Mouse (Mus musculus) c-Kit-positive CD71-positive TER-119-negative erythroid progenitor cells, embryonic 14.5 days (primary cell): ENCODE measurements around the gene Pgk1.
"Not testable (repeated sequence)": the region's sequence is repeated elsewhere in the genome, so short reads cannot be mapped to it uniquely, and the experiment has no call there.

Experiments used
- DNase-seq: peaks from one replicate; pipeline ENCODE4 v3.0.0-alpha.2; 2013; ENCODE audit warnings: low read depth

Pgk1 gene

GRCm38 (mm10) chrX:106186713-106187649 lies at the start of gene Pgk1:
TSS of gene Pgk1 (plus strand) at chrX:106187100.
- peak; percentile 81 for DNase-seq

GRCm38 (mm10) chrX:106139309-106140070 lies 47.4 kb upstream of the Pgk1 start:
- no peak for DNase-seq

- DNase-seq, result no peak
Measured at GRCm38 (mm10) chrX:106142936-106143335, 44.0 kb upstream of the Pgk1 start, which contains the start of gene Tlr13. TSS of gene Tlr13 (plus strand) at chrX:106143204.

DNA sequence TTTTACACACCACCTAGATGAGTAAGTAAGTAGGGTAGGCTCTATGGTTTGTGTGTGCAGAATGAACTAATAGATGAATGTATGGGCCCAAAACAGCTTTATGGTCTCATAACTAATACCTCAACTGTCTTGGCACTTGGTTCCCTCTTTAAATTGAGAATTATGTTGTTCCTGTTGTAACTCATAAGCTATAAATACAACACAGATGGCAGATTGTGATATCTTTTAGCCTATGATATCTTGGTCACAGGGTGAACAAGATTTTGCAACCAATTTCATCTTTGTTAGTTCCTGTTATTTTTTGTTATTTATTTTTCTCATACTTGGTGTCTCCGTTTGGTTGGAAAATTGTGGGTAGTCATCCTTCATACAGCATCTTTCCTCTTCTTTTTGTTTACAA lies 38.7 kb upstream of the Pgk1 start:
- DNase-seq, result no peak

- DNase-seq, result no peak
Measured at GRCm38 (mm10) chrX:106149460-106149859, 37.4 kb upstream of the Pgk1 start.

DNA sequence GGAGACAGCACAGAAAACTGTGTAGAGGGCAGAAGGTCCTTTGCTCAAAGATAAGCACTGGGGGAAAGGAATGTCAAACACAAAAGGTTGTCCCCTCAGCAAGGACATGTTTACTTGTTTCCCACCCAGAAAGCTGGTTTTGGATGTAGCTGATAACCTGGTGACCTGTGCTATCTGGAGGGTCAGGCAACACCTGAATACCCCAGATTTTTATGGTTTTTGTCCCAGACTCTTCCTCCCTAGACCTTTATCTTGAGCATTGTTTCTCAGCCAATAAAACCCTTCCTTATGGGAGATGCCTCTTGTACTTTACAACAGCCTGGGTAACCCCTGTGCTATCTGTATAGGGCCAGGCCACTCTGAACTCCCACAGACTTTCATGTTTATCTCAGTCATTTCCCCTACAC lies 32.7 kb upstream of the Pgk1 start:
- peak; percentile 61 for DNase-seq

DNA sequence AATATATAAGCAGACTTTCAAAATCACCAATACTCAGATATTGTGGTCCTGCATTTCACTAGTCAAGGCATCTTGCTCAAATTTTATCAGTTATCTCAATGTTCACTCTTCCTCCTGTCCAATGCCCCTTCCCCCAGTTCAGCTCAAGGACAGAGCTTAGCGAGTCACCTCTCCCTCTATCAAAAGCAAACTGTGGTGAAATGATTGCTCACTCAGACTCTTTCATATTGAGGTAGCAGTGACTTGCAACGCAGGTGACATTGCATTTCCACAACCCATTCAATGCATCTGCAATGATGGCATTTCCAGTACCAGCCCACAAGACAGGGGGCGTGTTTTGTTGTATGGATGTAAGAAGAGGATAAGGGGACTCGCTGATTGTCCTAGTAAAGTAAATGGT lies 31.0 kb upstream of the Pgk1 start:
- no peak for DNase-seq

GRCm38 (mm10) chrX:106163995-106164394 lies 22.9 kb upstream of the Pgk1 start:
- no peak for DNase-seq

DNA sequence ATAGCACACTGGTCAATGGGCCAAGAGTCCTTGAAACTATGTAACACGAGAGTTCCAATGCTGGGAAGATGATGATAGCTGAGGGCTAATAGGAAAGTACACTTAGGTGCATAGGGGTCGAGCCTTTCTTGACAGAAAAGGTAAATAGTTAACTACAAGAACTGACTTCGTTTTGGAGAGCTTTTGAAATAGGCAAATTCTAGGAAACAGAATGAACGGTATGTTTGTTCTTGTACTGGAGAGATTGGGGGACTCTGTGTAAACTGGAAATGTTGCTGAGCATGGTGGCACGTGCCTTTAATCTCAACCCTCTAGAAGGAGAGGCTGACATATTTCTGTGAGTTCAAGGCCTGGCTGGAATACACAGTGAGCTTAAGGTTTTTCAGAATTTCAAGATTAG lies 22.3 kb upstream of the Pgk1 start:
- no peak for DNase-seq

DNA sequence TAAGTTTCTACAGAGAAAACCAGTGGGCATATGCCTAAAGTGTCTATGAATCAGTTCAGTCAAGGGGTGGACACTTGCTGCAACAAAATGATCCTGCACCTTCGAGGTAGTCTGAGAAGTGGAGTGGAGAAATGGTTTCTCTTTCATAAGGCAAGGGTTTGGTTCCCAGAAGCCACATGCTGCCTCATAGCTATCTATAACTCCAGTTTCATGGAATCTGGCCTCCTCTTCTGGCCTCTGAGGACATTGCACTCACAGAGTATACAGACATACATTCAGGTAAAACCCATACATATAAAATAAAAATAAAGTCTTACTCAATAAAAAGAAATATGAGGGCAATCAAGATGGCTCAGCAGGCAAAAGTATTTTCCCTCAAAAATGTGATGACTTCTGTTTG lies 21.8 kb upstream of the Pgk1 start:
- DNase-seq, result no peak

- DNase-seq, result peak; percentile 65
Measured at GRCm38 (mm10) chrX:106171106-106171852, 15.6 kb upstream of the Pgk1 start.

GRCm38 (mm10) chrX:106171853-106172154 lies 15.1 kb upstream of the Pgk1 start:
- DNase-seq, result no peak

DNA sequence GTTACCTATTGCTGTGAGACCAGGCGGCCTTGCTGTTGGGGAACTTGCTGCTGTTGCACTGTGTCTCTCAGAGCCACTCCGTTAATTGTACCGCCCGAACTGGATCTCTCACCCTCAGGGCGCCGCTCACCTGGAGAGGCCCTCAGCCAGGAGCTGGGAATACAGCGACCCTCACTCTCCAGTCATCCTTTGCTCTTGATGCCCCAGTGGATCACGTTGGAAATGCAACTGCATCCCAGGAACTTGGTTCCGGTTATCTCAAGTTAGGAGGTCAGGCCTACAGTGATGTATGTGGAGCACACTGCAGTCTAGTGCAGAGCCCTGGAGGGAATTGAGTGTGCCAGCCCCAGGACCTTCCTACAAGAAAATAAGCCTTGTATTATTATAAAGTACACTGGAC lies 10.6 kb upstream of the Pgk1 start:
- no peak for DNase-seq

DNA sequence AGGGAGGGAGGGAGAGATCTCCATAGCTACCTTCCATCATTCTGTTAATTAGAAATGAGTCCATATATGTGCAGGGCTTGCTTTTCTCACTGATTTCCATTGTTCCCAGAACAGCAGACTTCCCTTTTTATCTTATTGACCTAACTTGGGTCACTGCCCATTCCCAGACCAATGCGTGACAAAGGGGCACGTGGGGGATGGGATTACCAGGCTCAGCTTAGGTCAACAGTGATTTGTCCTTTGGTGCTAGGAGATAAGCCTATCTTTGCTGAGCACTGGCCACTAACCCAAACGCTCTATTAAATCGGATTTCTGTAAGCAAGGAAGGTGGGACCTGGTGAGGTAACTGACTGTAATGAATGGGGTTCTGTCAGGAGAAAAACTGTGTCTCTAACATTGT lies 2.6 kb upstream of the Pgk1 start:
- no peak for DNase-seq

- DNase-seq, result no peak
Measured at GRCm38 (mm10) chrX:106185706-106186105, 1.2 kb upstream of the Pgk1 start.

GRCm38 (mm10) chrX:106187737-106188136 lies 837 bp downstream of the Pgk1 start:
- no peak for DNase-seq

DNA sequence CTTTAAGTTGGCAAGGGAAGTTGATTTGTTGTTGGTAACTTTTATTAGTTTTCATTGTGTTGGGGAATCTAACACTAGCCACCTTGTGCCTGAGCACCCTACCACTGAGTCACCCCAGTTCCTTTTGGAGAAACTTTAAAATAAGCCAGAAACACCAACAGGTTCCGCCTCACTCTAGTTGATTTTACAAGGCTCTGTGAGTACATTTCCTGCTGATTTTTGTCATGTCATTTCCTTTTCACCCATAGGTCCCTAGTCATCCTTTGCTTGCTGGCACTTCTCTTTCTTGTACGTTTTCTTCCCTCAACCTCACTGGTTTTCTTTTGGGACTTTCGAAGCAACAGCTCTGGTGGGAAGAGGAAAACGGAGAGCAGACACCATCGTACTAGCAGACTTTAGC lies 2.5 kb downstream of the Pgk1 start:
- DNase-seq, result no peak

DNA sequence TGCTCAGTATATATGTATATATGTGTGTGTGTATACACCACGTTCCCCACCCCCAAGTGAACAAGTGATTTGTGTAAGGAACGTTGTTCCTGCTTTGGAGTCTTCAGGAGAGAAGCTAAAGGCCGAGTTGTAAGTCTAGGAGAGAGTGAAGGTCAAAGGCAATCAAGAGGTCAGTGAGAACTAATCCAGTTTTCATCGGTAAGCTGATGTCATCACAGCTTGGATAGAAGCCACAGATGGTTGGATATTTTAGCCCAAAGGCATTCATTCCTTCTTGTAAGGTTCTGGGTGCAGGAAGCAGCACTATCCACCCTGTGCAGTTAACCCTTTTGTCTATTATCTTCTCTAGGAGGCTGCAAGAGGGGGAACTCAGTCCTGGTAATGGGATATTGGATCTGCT lies 3.2 kb downstream of the Pgk1 start:
- DNase-seq, result no peak

DNA sequence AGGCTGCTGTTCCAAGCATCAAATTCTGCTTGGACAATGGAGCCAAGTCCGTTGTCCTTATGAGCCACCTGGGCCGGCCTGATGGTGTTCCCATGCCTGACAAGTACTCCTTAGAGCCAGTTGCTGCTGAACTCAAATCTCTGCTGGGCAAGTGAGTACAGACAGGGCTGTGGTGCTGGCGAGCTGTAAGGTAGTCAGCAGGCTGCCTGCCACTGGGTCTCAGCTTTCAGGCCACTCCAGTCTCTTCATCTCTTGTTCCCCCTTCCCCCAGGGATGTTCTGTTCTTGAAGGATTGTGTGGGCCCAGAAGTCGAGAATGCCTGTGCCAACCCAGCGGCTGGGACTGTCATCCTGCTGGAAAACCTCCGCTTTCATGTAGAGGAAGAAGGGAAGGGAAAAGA lies 7.5 kb downstream of the Pgk1 start:
- not testable (repeated sequence) for DNase-seq

GRCm38 (mm10) chrX:106197308-106197707 lies 10.4 kb downstream of the Pgk1 start:
- DNase-seq, result no peak

DNA sequence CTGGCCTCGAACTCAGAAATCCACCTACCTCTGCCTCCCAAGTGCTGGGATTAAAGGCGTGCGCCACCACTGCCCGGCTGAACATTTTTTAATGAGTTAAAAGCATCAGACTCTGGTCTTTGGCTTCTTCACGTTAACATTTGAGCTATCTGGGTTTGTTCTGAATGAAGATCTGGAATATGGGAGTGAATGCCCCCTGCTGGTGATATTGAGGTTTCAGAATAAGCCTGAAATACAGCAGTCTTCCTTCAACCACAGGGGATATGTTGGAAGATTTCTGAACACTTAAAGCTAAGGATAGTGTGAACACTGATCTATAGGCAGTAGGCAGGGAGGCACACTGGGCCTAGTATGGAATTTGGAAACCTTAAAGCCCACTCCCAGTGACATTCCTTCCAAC lies 12.0 kb downstream of the Pgk1 start:
- no peak for DNase-seq

DNA sequence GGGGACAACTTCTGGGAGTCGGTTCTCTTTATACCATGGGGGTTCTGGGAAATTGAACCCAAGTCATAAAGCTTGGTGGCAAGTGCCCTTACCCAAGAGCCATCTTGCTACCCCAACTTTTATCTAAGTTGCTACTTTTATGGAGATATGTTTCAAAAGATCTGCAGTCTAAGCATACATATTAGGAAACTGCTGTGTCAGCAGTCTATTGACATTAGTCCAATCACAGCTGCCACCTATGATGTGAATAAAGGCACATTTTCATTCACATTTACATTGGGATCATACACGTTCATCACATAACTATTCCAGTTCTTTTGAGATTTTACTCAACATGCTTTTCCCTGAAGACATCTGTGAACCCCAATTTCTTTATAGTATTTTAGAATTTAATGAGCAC lies 22.2 kb downstream of the Pgk1 start:
- DNase-seq, result no peak
